Mouse (Mus musculus): ENCODE data around the gene Ppp1r9a.

Ppp1r9a gene

GRCm38 (mm10) chr6:5156541-5157425, 254.1 kb downstream of the Ppp1r9a start:
- in situ Hi-C loops (cut with MboI, MseI) = no loop called here

- in situ Hi-C loops (cut with MboI, MseI) = no loop called here
Observed at GRCm38 (mm10) chr6:5159385-5159791, 256.7 kb downstream of the Ppp1r9a start.

GRCm38 (mm10) chr6:5162052-5162451, 259.3 kb downstream of the Ppp1r9a start:
- in situ Hi-C loops (cut with MboI, MseI) = no loop called here

GRCm38 (mm10) chr6:5163507-5164144, 260.9 kb downstream of the Ppp1r9a start:
- in situ Hi-C loops (cut with MboI, MseI) = no loop called here

GRCm38 (mm10) chr6:5164855-5165254, 262.1 kb downstream of the Ppp1r9a start:
- in situ Hi-C loops (cut with MboI, MseI) = no loop called here

GRCm38 (mm10) chr6:5167051-5167677, 264.4 kb downstream of the Ppp1r9a start:
- in situ Hi-C loops (cut with MboI, MseI) = no loop called here

GRCm38 (mm10) chr6:5168158-5168557, 265.4 kb downstream of the Ppp1r9a start:
- in situ Hi-C loops (cut with MboI, MseI) = no loop called here

DNA sequence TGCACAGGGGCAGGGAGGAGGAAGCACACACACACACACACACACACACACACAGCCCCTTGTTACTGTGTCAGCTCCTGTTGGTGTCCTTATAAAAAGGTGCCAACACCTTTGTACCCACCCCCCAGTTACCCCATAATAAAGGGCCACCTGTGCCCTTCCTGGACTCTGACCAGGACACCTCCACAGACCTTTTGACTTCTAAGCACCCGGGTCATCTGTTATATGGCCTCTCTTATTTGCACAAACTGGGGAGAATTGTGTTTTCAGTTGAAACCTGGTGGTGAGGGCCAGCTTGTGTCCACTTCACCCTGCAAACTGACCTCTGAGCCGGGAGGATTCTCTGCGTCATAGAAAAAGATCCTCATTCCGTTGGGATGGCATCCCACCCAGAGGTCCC, 268.7 kb downstream of the Ppp1r9a start:
- in situ Hi-C loops (cut with MboI, MseI) = no loop called here

GRCm38 (mm10) chr6:5172571-5172970, 269.9 kb downstream of the Ppp1r9a start:
- in situ Hi-C loops (cut with MboI, MseI) = no loop called here

- in situ Hi-C loops (cut with MboI, MseI) = no loop called here
Observed at GRCm38 (mm10) chr6:5174179-5174812, 271.6 kb downstream of the Ppp1r9a start.

DNA sequence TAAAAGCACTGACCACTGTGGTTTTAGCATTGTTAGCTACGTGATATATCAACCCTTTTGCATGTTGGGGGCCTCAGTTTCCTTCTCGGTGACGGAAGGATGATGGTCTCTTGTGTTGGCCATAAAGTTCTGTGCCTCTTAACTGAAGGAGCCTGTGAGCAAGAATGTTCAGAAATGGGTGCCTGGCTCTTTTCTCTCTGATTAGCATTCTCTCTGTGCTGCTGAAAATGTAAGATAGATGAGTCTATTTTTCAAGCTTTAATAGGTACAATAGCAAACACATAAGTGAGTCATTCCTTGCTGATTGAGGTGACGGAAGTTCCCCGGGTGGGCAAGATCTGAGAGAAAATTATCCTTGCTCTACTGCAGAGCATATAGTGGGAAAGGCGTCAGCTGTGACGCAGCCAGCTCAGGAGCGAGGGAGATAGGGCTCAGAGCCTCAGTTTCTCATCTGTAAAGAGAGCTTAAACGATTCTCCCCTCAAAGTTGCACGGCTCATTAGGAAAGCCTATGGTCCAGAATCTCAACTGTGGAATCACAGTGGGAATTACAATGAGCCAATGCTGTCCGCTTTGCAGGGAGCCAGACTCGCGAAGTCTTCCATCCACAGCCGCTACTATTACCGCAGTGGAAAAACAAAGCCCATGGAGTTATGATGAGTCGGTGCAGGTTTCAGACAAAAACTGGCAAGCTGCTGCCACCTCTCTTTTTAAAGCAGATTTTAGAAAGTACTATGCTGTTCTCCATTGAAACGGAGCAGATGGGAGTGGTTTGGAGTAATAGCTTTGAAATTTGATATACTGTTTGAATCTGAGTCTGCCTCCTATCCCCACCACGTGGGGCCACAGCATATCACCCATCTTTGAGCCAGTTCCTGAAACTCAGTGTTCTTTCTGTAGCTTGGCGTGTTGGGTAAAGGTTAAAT, 275.5 kb downstream of the Ppp1r9a start:
- in situ Hi-C loops (cut with MboI, MseI) = no loop called here

DNA sequence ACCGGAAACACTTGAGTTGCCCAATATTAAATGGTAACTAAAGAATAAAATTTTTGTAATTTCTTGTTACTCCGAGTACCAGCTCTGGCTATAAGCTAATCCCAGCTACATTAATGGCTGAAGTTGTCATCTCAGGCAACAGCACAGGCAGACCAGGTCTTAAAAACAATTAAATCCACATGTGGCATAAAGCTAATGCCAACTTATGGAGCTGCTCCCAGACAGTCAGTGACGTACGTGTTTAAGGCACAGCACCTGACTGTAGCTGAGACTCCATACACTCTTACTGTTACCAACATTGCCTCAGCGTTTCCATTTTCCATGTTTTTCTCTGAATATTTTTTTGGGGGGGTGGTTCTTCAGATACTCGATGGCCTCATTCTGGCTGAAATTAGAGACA, 276.5 kb downstream of the Ppp1r9a start:
- in situ Hi-C loops (cut with MboI, MseI) = no loop called here

DNA sequence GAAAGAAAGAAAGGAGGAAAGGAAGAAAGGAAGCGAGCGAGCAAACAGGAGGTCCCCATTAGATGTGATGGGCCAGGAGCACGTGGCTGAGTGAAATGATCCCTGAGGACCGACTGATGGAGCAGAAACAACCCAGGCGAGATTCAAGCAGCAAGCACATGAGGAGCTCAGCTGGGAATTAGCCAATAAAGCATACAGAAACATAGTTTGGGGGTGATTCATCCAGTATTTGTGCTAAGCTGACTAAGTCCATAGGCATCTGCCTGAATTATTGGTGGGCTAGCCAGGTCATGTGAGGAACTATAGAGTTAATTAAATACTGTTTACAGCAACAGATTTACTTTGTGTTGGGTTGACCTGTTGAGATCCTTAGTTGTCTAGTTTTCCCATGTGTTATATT, 277.9 kb downstream of the Ppp1r9a start:
- in situ Hi-C loops (cut with MboI, MseI) = no loop called here

DNA sequence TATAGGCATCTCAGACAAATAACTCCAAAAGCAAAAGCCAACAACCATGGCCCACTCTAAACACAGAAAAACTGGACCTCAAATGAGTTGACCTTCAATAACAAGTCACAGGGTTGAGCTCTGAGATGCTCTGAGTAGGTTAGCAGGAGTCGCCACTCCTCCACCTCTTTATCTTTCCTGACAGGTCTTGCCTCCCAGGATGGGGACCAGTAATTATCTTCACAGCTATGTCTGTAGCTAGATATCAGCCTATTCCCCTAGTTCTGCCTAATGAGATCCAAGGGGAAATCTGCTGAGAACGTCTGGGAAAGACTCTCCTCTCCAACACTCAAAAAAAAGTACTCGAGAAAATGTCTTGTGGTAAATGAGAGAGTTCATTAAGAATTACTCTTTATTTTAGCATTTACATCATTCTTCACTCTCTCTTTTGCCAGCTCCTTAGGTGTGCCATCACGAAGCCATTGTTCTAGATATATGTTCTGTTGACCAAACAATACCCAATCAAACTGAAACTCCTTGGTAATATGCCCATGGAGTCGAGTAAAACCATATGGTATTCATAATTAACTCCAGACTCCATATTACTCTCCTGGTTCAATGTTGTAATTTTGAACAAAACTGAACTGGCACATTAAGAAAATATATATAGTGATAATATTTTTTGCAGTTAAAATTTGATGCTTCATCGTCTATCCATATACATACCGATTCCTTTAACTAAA, 283.7 kb downstream of the Ppp1r9a start:
- in situ Hi-C loops (cut with MboI, MseI) = no loop called here

DNA sequence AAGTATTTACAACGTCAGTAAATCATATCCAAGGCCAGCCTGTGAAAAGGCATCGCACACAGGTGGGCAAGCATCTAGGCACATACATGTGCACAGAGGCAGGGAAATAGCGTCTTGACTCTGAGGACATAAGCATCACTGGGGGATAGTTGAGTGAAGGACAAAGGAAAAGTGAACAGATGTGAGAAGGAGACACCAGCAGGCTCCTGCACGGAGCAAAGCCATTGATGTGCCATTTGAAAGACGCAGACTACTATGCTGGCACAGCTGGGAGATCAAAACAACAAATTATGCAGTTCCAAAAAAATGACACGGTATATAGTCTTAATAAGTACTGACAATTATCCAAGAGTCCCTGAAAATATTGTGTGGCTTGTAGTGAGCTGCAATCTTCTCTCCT, 284.9 kb downstream of the Ppp1r9a start:
- in situ Hi-C loops (cut with MboI, MseI) = no loop called here

DNA sequence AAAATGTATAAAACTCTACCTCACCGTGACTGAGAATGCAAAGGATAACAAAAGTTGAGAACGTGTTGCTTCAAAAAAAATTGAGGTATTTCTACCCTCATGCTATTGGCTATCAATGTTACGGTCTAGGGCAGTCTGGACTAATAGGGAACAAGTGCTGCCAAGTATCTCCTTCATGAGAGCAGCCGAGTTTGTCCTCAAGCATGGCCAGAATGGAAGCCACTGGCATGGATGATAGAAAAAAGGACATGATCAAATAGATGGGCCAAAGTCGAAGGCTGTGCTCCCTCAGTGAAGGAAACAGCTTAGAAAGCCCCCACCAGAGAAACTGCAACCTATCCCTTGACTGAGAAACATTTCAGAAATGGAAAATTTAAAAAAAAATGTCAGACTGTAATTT, 285.3 kb downstream of the Ppp1r9a start:
- in situ Hi-C loops (cut with MboI, MseI) = no loop called here

- in situ Hi-C loops (cut with MboI, MseI) = no loop called here
Observed at GRCm38 (mm10) chr6:5188938-5189337, 286.2 kb downstream of the Ppp1r9a start.

GRCm38 (mm10) chr6:5189507-5189906, 286.8 kb downstream of the Ppp1r9a start:
- in situ Hi-C loops (cut with MboI, MseI) = no loop called here

DNA sequence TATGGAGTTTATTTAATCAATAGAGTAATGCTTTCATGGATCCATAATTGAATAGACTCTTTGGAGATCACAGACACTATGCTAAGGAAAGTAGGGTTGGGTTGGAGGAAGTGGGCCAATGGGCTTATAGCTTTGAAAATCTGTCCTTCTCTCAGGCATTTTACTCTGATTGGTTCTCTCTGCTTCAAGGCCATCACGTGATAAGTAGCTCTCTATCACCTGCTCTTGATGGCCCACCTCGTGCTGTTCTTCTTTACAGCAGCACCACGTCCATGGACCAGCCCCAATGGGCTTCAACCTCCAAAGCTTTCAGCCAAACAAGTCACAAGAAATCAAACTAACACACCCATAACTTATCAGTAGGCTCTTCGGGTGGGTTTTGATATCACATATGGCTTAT, 288.0 kb downstream of the Ppp1r9a start:
- in situ Hi-C loops (cut with MboI, MseI) = no loop called here

- in situ Hi-C loops (cut with MboI, MseI) = no loop called here
Observed at GRCm38 (mm10) chr6:5193693-5194092, 291.0 kb downstream of the Ppp1r9a start, which contains the start of gene Pon1. TSS of gene Pon1 (minus strand) at chr6:5193946.
